ENCODE assay signal across 15 mouse cellular contexts in genomic region chr14:99278312-99278711, GRCm38 (mm10). TPM values are rescaled to one million over a fixed set of nuclear protein-coding genes. Genes with fewer than 3 reads are reported as not detected.
"Had no signal": no experiment of that assay in that cellular context is flagged by ENCODE, and none has a peak within 500 bp of the region (broad histone marks: within the 10 kb centered on the region; RNA-seq: fewer than 3 reads in every experiment).

No protein-coding gene starts in this region.

- H3K9ac ChIP-seq: liver, embryonic 14.5 days; neural tube, embryonic 13.5 days had no signal

- H3K27ac ChIP-seq: layer of hippocampus, adult 2 months; liver, embryonic 14.5 days; neural tube, embryonic 13.5 days had no signal

- H3K27me3 ChIP-seq: neural tube, embryonic 13.5 days had no signal

- H3K4me3 ChIP-seq: layer of hippocampus, adult 2 months; neural tube, embryonic 13.5 days had no signal

- H3K9me3 ChIP-seq: neural tube, embryonic 13.5 days had no signal

- H3K4me2 ChIP-seq: neural tube, embryonic 13.5 days had no signal

- DNase-seq: kidney, adult 18-20 months; kidney, adult 9 months; kidney, postnatal 25 days; layer of hippocampus, adult 9-11 months; lung, adult 2 months; lung, postnatal 14 days; lung, postnatal 4 days; retina, postnatal 1 day; right cerebral cortex, postnatal 25 days; thymus, adult 18-20 months; thymus, postnatal 36 days had no signal

- H3K36me3 ChIP-seq: neural tube, embryonic 13.5 days had no signal

- ATAC-seq: inflammation-experienced regulatory T-cells, adult 6 months had no signal

RNA-seq across cellular contexts. Expression of gene Klf5, which starts 20.2 kb away (rescaled TPM):
- polyA plus RNA-seq: inflammation-experienced regulatory T-cells, adult 6 months had no signal
